Mouse (Mus musculus): ENCODE measurements around the gene Kctd11.
"Not testable (repeated sequence)": the region's sequence is repeated elsewhere in the genome, so short reads cannot be mapped to it uniquely, and the experiment has no call there.

Kctd11 gene

GRCm38 (mm10) chr11:69881787-69882670, 823 bp upstream of the Kctd11 start:
- no peak for DNase-seq (ENCODE audit: low spot score)

- no peak for DNase-seq (ENCODE audit: low spot score)
Observed at GRCm38 (mm10) chr11:69880506-69880852, 727 bp downstream of the Kctd11 start.

GRCm38 (mm10) chr11:69879711-69880110, 1.5 kb downstream of the Kctd11 start:
- DNase-seq (ENCODE audit: low spot score), result no peak

GRCm38 (mm10) chr11:69878952-69879351, 2.3 kb downstream of the Kctd11 start:
- no peak for DNase-seq (ENCODE audit: low spot score)

GRCm38 (mm10) chr11:69878399-69878798, 2.8 kb downstream of the Kctd11 start:
- DNase-seq (ENCODE audit: low spot score), result no peak

- no peak for DNase-seq (ENCODE audit: low spot score)
Observed at GRCm38 (mm10) chr11:69877878-69878277, 3.3 kb downstream of the Kctd11 start, which contains the start of gene Tmem95. Tmem95 (minus strand) TSS chr11:69878018.

- DNase-seq (ENCODE audit: low spot score), result peak; percentile 55
Observed at GRCm38 (mm10) chr11:69876867-69877266, 4.3 kb downstream of the Kctd11 start.

- DNase-seq (ENCODE audit: low spot score), result no peak
Observed at GRCm38 (mm10) chr11:69876186-69876585, 5.0 kb downstream of the Kctd11 start.

- DNase-seq (ENCODE audit: low spot score), result no peak
Observed at GRCm38 (mm10) chr11:69872451-69872850, 8.8 kb downstream of the Kctd11 start.

- no peak for DNase-seq (ENCODE audit: low spot score)
Observed at GRCm38 (mm10) chr11:69871822-69872221, 9.4 kb downstream of the Kctd11 start.

- no peak for DNase-seq (ENCODE audit: low spot score)
Observed at GRCm38 (mm10) chr11:69870289-69871069, 10.7 kb downstream of the Kctd11 start.

- DNase-seq (ENCODE audit: low spot score), result no peak
Observed at GRCm38 (mm10) chr11:69867335-69867734, 13.9 kb downstream of the Kctd11 start.

GRCm38 (mm10) chr11:69865561-69865960, 15.6 kb downstream of the Kctd11 start:
- DNase-seq (ENCODE audit: low spot score), result no peak

- DNase-seq (ENCODE audit: low spot score), result no peak
Observed at GRCm38 (mm10) chr11:69864138-69864860, 16.9 kb downstream of the Kctd11 start.

GRCm38 (mm10) chr11:69863729-69864128, 17.5 kb downstream of the Kctd11 start:
- DNase-seq (ENCODE audit: low spot score), result not testable (repeated sequence)

- DNase-seq (ENCODE audit: low spot score), result no peak
Observed at GRCm38 (mm10) chr11:69858113-69858998, 22.9 kb downstream of the Kctd11 start, which contains the start of gene Tnk1. Tnk1 (minus strand) TSS chr11:69858730.

- no peak for DNase-seq (ENCODE audit: low spot score)
Observed at GRCm38 (mm10) chr11:69855347-69855746, 25.9 kb downstream of the Kctd11 start.

GRCm38 (mm10) chr11:69854680-69855079, 26.5 kb downstream of the Kctd11 start:
- no peak for DNase-seq (ENCODE audit: low spot score)

GRCm38 (mm10) chr11:69853994-69854393, 27.2 kb downstream of the Kctd11 start:
- no peak for DNase-seq (ENCODE audit: low spot score)

- DNase-seq (ENCODE audit: low spot score), result no peak
Observed at GRCm38 (mm10) chr11:69850754-69851153, 30.5 kb downstream of the Kctd11 start.

- DNase-seq (ENCODE audit: low spot score), result no peak
Observed at GRCm38 (mm10) chr11:69849884-69850283, 31.3 kb downstream of the Kctd11 start.
